Mouse (Mus musculus): ENCODE results near the gene Fhl4. TPM values are rescaled to one million over a fixed set of nuclear protein-coding genes. Genes with fewer than 3 reads are reported as not detected.

Gene Fhl4
- total RNA-seq, 1 experiment = 2.0 TPM

- Histone ChIP-seq H3K9me3 (ENCODE audit: control insufficient read depth, insufficient read depth, low read depth, low read length) (peaks cover 13% of the 10 kb centered on the region), H3K27ac (ENCODE audit: insufficient read depth, low read depth, low read length, poor library complexity, severe bottlenecking) (no peak overlapping the region), H3K4me1 (ENCODE audit: control insufficient read depth in 2 of 2, insufficient read depth in 2 of 2, low read length in 2 of 2, poor library complexity in 1 of 2) (peaks cover 0 to 7% of the 10 kb centered on the region in 2 experiments; a peak in 2 of 4 replicates), H3K4me3 (ENCODE audit: insufficient read depth in 1 of 2, low read depth in 1 of 2, low read length in 2 of 2, poor library complexity in 1 of 2, severe bottlenecking in 1 of 2) (no peak overlapping the region), H3K36me3 (ENCODE audit: control insufficient read depth, insufficient read depth, low read length, poor library complexity, severe bottlenecking) (peaks cover 6% of the 10 kb centered on the region; the same call in 1 of the 2 replicates), H3K9ac (ENCODE audit: insufficient read depth, low read depth, low read length, poor library complexity, severe bottlenecking) (no peak overlapping the region)
- in situ Hi-C loops (cut with MboI; ENCODE audit: low sequenced_read_pairs in 2 of 2, unreplicated experiment in 2 of 2) = no loop called here
- no peak for DNase-seq (ENCODE audit: low read depth, low spot score)
- TF ChIP-seq ZC3H11A (IDR thresholded peaks at IDR 0.05; ENCODE audit: borderline replicate concordance, low read depth, low read length) (no peak), HCFC1 (IDR thresholded peaks at IDR 0.05; ENCODE audit: borderline replicate concordance, insufficient read depth, low read length) (no peak), ZNF384 (IDR thresholded peaks at IDR 0.05; ENCODE audit: low read depth, low read length) (no peak), MAFK (IDR thresholded peaks at IDR 0.05; ENCODE audit: insufficient read depth, low read depth, low read length) (no peak), CHD2 (IDR thresholded peaks at IDR 0.05; ENCODE audit: low read depth, low read length) (no peak)
Observed at GRCm38 (mm10) chr10:85046585-85046984, 55.7 kb downstream of the Fhl4 start.

Other genes with a start within 250 kb of the Fhl4 start
- gene Ric8b, start 184.9 kb downstream of the Fhl4 start, total RNA-seq (2012; rRNA removed) = 17.2 TPM in 2 replicates
- gene Tmem263, start 132 bp upstream of the Fhl4 start, total RNA-seq (2012; rRNA removed) = 13.5 and 20.5 TPM in 2 replicates
- gene Mterf2, start 25.5 kb upstream of the Fhl4 start, total RNA-seq (2012; rRNA removed) = 6.9 and 10.8 TPM in 2 replicates
- 21.2 and 23.4 TPM in 2 replicates for gene Cry1, start 82.6 kb upstream of the Fhl4 start, total RNA-seq (2012; rRNA removed)

All from ES-E14 (cell line).